Mouse (Mus musculus) layer of hippocampus, postnatal 10 days (tissue): Measurements from ENCODE around the gene Pfkm. TPM values are rescaled to one million over a fixed set of nuclear protein-coding genes. Genes with fewer than 3 reads are reported as not detected.

Experiments used
- DNase-seq, 2 experiments: peaks; one replicate each; pipeline ENCODE4 v3.0.0; 2021; ENCODE audit warnings: low spot score in 2 of 2
- total RNA-seq, 2 experiments: library from RNA; stranded (reverse); gene quantifications; 2 replicates each; pipeline ENCODE4 v1.2.3; 2021

Gene Pfkm
- total RNA-seq, 2 experiments from 2014 or later, result 237 to 251 TPM

GRCm38 (mm10) chr15:98167645-98168621 lies 75.5 kb downstream of the Pfkm start:
- peak; percentile 86 to 88 for DNase-seq

DNA sequence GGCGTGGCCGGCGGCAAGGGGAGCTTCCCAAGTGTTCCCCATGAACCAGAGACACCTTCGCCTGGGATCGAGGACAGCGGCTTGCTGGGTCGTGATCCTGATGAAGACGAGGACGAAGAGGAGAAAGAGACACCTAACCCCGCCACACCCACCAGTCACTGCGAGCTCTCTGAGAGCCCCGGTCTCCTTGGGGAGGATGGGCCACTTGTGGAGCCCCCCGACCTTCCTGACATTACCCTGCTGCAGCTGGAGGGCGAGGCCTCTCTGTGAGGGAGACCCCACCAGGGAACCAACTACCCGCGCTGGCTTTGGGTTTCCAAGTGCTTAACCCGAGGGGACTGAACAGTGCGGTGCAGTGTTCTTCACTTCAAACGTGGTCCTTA lies 76.2 kb downstream of the Pfkm start:
- DNase-seq, result no peak

GRCm38 (mm10) chr15:98170365-98170764 lies 78.0 kb downstream of the Pfkm start:
- peak; percentile 52 for DNase-seq

- no peak for DNase-seq
These were observed 78.5 kb downstream of the Pfkm start for GRCm38 (mm10) chr15:98170917-98171316.

DNA sequence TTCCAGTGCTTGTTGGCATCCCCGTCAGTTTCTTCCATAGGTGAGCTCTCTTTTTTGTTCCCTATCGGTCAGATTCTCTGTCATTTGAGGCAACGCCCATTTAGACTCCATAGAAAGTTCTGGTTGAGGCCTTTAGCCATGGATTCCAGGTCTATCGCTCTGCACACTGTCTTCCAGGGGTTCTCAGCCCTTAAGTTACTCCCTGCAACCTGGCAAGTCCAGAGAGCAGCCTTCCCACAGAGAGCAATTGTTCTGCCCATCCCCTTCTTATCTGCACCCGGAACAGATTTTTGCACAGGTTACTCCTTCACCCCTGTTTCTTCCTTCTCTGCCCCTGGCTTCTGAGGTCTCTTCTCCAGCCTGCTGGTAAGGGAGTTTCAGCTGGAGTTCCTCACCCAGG lies 79.7 kb downstream of the Pfkm start:
- DNase-seq, result no peak

DNA sequence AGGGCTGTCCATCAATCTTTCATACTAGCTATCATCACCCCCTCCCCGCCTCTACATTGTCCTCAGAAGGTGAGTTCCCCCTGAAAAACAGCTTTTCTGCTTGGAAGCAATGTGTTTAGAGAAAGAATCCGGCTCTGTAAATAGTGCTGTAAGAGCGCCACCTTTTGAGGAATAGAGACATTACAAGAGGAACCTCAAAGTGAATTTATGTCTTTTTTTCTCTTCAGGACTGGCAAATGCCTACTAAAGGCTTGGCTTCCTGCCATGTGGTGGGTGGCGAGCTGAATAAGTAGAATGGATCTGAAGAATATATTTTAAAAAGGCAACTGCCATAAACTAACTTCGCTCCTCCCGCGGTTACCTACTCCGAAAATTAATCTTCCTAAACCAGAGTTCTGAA lies 81.4 kb downstream of the Pfkm start:
- DNase-seq, result peak; percentile 53 to 70

GRCm38 (mm10) chr15:98177320-98177719 lies 84.9 kb downstream of the Pfkm start:
- DNase-seq, result no peak

DNA sequence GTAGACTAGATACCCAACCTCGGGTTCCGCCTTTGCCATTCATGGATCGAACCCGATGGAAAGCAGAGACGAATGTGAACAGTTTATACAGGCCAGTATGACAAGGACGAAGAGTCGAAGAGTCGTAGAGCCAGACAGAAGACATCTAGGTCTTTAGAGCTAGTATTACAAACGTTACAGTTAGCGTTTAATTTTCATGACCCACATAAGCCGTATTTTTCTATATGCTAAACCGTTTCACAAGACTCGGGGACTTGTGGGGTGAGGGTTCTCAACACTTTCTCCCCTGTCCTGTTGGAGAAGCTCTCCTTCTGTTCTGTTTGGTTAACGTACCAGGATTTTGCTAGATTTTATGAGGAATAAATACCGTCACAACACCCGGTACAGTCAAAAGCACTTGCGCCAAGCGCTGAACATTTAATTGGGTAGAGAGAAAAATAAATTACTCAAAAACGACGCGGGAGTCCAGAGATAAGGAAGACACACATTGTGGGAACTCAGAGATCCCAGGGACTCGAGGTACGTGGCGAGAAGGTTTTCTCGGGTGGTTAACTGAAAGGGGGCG lies 88.3 kb downstream of the Pfkm start:
- no peak for DNase-seq

GRCm38 (mm10) chr15:98181132-98181711 lies 88.8 kb downstream of the Pfkm start:
- DNase-seq, result peak; percentile 87 to 89

Other genes starting within 250 kb of the Pfkm start
- 10 to 100 TPM; 29.1 to 32.0 TPM for gene Hdac7, start 248.1 kb upstream of the Pfkm start, total RNA-seq
- gene Vdr, start 182.0 kb upstream of the Pfkm start, total RNA-seq, result under 1 TPM in 1 of 2 experiments, not detected in 1; 0.07 TPM
- gene Tmem106c, start 128.4 kb upstream of the Pfkm start, total RNA-seq, result 10 to 100 TPM; 20.1 to 22.2 TPM
- 1 to 10 TPM; 1.0 to 2.6 TPM for gene Col2a1, start 87.9 kb upstream of the Pfkm start, total RNA-seq
- 10 to 100 TPM; 14.2 to 17.5 TPM for gene Senp1, start 1.2 kb downstream of the Pfkm start, total RNA-seq
- 10 to 100 TPM; 40.8 to 40.9 TPM for gene Asb8, start 73.0 kb downstream of the Pfkm start, total RNA-seq
- 10 to 100 TPM; 31.3 to 32.1 TPM for gene Ccdc184, start 74.6 kb downstream of the Pfkm start, total RNA-seq
- not detected for gene Olfr288, start 103.0 kb downstream of the Pfkm start, total RNA-seq
- under 1 TPM in 1 of 2 experiments, not detected in 1; 0.18 TPM for gene Gm44579, start 128.4 kb downstream of the Pfkm start, total RNA-seq
- gene Olfr287, start 128.5 kb downstream of the Pfkm start, total RNA-seq, result under 1 TPM; 0.69 to 0.71 TPM
- not detected for gene Olfr286, start 141.9 kb downstream of the Pfkm start, total RNA-seq
- gene H1fnt, start 164.7 kb downstream of the Pfkm start, total RNA-seq, result not detected
- 1 to 10 TPM; 8.2 to 8.5 TPM for gene Zfp641, start 203.6 kb downstream of the Pfkm start, total RNA-seq
- gene Olfr285, start 224.8 kb downstream of the Pfkm start, total RNA-seq, result not detected
- gene Olfr284, start 248.4 kb downstream of the Pfkm start, total RNA-seq, result not detected